Mouse (Mus musculus): ENCODE data around the gene Zdhhc22.

- TF ChIP-seq CTCF (IDR thresholded peaks at IDR 0.05; ENCODE audit: extremely low read depth, insufficient read depth, insufficient read length, insufficient replicate concordance) (no peak), POLR2A (IDR thresholded peaks at IDR 0.05; ENCODE audit: low read depth, low read length) (no peak)
These were observed 30.1 kb downstream of the Zdhhc22 start for GRCm38 (mm10) chr12:86960138-86960537.

Data from spleen, adult 2 months (tissue).